Mouse (Mus musculus): Measurements from ENCODE around the gene Cacnb1. TPM values are rescaled to one million over a fixed set of nuclear protein-coding genes. Genes with fewer than 3 reads are reported as not detected.

Gene Cacnb1
- polyA plus RNA-seq (2012; fragmentation: generic; extraction: Trizol) = 163 TPM

DNA sequence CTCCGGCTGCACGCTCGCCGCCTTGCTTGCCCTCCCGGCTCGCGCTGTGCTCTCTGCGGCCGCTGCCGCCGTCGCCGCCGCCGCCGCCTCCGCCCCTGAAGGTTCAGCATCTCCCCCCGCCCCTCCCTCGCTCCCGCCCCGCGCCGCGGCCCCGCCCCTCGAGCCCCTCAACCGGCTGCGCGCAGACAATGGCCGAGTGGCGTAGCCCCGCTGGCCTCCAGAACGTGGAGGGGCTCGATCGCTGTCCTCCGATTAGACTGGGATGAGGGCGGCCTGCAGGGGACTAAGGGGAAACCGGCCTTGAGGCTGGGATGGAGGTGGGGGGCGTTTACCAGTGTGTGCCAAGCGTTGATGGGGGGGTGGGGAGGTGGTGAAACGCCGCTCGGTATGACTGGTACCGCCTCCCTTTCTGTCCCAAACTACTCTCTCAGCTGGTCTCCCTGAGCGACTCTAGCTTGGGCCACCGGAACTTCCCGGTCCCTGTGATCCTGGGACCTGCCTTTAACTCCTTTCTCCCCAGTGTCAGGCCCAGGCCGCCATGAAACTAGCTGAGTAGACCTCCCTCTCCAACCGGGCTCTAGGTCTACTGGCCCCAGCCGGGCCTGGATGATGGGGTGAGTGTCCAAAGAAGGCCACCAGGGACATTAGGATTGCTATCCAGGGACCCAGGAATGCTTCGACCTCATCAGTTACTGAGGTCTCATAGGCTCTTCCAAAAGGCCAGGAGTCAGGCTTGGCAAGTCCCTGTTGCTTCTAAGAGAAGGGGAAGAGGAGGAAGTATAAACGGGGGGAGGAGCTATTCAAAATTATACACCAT lies at the start of gene Cacnb1:
TSS of gene Cacnb1 (minus strand) at position 480 of the 817 bp plus-strand sequence.
- H3ac ChIP-seq (ENCODE audit: control insufficient read depth, insufficient read length) = peak within 1 kb of the TSS; percentile 60
- H3K27me3 ChIP-seq (ENCODE audit: control insufficient read depth, insufficient read depth, insufficient read length) = no peaks in the 10 kb centered on the region
- H3K36me3 ChIP-seq (ENCODE audit: control insufficient read depth, insufficient read depth) = peaks cover 13% of the 10 kb centered on the region
- TF ChIP-seq MAX (IDR thresholded peaks at IDR 0.05; ENCODE audit: low read depth) (no peak), POLR2A (IDR thresholded peaks at IDR 0.05; ENCODE audit: insufficient read length, low read depth) (peak; percentile 91), POLR2AphosphoS2 (IDR thresholded peaks at IDR 0.05; ENCODE audit: insufficient read length, low read depth) (peak; percentile 93)
- H3K4me3 ChIP-seq = peak within 1 kb of the TSS; percentile 96
- H3K79me2 ChIP-seq (ENCODE audit: control insufficient read depth, insufficient read depth) = peaks cover 25% of the 10 kb centered on the region
- peak within 1 kb of the TSS; percentile 91 for H3K4me2 ChIP-seq (ENCODE audit: low read depth)

DNA sequence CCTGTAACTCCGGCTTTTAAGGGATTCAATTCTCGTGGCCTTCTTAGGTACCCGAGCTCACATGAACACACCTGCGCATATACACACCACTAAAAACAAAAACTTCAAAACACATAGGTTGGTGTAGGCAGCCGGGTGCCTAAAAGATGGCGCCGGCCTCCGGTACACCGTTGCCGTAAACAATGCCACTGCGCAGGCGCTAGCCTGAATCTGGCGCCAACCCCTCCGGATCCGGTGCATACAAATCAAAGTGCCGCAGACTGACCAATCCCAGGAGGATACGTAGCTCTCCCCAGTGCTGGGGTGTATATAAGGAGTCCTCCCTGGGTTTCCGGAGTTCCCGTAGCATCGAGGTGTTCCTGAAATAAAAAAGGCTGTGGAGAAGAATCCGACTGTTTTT lies 44.4 kb upstream of the Cacnb1 start:
- H3K27me3 ChIP-seq (ENCODE audit: control insufficient read depth, insufficient read depth, insufficient read length) = no peaks in the 10 kb centered on the region
- no peaks in the 10 kb centered on the region for H3K79me2 ChIP-seq (ENCODE audit: control insufficient read depth, insufficient read depth)
- no peaks in the 10 kb centered on the region for H3K36me3 ChIP-seq (ENCODE audit: control insufficient read depth, insufficient read depth)
- no peak overlapping the region for H3K4me2 ChIP-seq (ENCODE audit: low read depth)
- no peak overlapping the region for H3K4me3 ChIP-seq
- no peak overlapping the region for H3ac ChIP-seq (ENCODE audit: control insufficient read depth, insufficient read length)
- TF ChIP-seq MYOD1 (IDR thresholded peaks at IDR 0.05; ENCODE audit: control insufficient read depth in 1 of 3, insufficient read length in 2 of 3, low read depth in 2 of 3) (no peak), REST (IDR thresholded peaks at IDR 0.05; ENCODE audit: insufficient read depth, insufficient read length) (no peak), TCF3 (IDR thresholded peaks at IDR 0.05; ENCODE audit: insufficient read length, low read depth) (no peak), E2F4 (IDR thresholded peaks at IDR 0.05; ENCODE audit: insufficient read depth) (no peak), TCF12 (IDR thresholded peaks at IDR 0.05; ENCODE audit: insufficient read depth, poor library complexity, severe bottlenecking) (no peak), POLR2A (IDR thresholded peaks at IDR 0.05; ENCODE audit: insufficient read length, low read depth) (no peak), POLR2AphosphoS2 (IDR thresholded peaks at IDR 0.05; ENCODE audit: insufficient read length, low read depth) (no peak), CEBPB (IDR thresholded peaks at IDR 0.05; ENCODE audit: insufficient read depth, poor library complexity, severe bottlenecking) (no peak)

DNA sequence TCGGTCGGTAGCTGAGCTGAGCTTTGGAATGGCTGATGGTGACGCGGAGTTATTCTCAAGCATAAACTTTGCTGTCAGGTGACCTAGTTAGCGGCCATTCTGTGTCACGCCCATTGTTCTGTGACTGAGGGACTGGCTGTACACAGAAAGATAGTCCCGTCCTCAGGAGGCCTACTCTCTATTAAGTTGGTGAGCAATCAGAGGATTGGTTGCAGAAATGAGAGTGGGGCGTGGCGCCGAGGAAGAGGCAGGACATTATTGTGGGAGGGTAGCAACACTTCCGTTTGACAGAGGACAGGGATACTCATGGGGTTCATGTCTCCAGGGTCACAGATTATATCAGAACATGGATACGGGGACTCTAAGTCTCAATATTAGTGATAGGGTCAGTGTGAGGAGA lies 43.4 kb upstream of the Cacnb1 start:
- no peak overlapping the region for H3K4me3 ChIP-seq
- no peaks in the 10 kb centered on the region for H3K36me3 ChIP-seq (ENCODE audit: control insufficient read depth, insufficient read depth)
- TF ChIP-seq REST (IDR thresholded peaks at IDR 0.05; ENCODE audit: insufficient read depth, insufficient read length) = no peak
- TF ChIP-seq SRF (IDR thresholded peaks at IDR 0.05; ENCODE audit: control insufficient read depth, insufficient read length, low read depth) = no peak
- TF ChIP-seq TCF12 (IDR thresholded peaks at IDR 0.05; ENCODE audit: insufficient read depth, poor library complexity, severe bottlenecking) = no peak
- TF ChIP-seq POLR2A (IDR thresholded peaks at IDR 0.05; ENCODE audit: insufficient read length, low read depth) = no peak
- no peak for TF ChIP-seq MAX (IDR thresholded peaks at IDR 0.05; ENCODE audit: low read depth)
- no peak for TF ChIP-seq MYOD1 (IDR thresholded peaks at IDR 0.05; ENCODE audit: control insufficient read depth in 1 of 3, insufficient read length in 2 of 3, low read depth in 2 of 3)
- TF ChIP-seq E2F4 (IDR thresholded peaks at IDR 0.05; ENCODE audit: insufficient read depth) = no peak
- TF ChIP-seq CEBPB (IDR thresholded peaks at IDR 0.05; ENCODE audit: insufficient read depth, poor library complexity, severe bottlenecking) = no peak
- TF ChIP-seq POLR2AphosphoS2 (IDR thresholded peaks at IDR 0.05; ENCODE audit: insufficient read length, low read depth) = no peak
- no peak for TF ChIP-seq USF1 (IDR thresholded peaks at IDR 0.05; ENCODE audit: low read depth)
- no peaks in the 10 kb centered on the region for H3K27me3 ChIP-seq (ENCODE audit: control insufficient read depth, insufficient read depth, insufficient read length)
- no peaks in the 10 kb centered on the region for H3K79me2 ChIP-seq (ENCODE audit: control insufficient read depth, insufficient read depth)
- no peak overlapping the region for H3ac ChIP-seq (ENCODE audit: control insufficient read depth, insufficient read length)
- no peak overlapping the region for H3K4me2 ChIP-seq (ENCODE audit: low read depth)

DNA sequence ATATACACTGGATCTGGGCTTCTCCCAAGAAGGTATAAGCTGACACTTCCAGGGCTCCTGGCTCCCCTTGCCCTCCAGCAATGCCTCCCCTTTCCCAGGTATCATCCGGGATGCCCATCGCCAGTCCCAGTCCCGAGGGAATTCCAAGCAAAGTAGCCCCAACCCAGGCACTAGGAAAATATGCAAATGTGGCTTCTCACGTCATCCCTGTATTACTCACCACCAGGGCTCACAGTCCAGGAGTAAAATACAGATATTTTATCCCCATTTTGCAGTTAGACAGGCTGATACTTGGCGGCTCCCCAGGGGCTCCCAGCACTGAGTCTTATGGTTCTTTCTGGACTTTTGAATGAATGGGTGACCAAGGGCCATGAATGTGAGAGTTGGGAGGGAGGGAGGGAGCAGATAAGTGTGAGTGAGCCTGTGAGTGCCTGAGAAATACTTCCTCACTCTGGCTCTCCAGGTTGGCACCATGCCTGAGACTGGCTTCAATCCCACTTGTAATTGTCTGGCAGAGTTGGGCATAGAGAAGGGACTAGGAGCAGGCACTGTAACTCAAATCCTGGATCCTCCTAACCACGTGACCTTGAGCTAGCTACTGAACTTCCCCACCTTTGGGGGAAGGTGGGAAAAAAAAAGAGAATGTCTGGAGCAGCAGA lies 39.2 kb upstream of the Cacnb1 start:
- Histone ChIP-seq H3K27me3 (ENCODE audit: control insufficient read depth, insufficient read depth, insufficient read length) (no peaks in the 10 kb centered on the region), H3ac (ENCODE audit: control insufficient read depth, insufficient read length) (no peak overlapping the region), H3K4me3 (no peak overlapping the region), H3K79me2 (ENCODE audit: control insufficient read depth, insufficient read depth) (no peaks in the 10 kb centered on the region), H3K36me3 (ENCODE audit: control insufficient read depth, insufficient read depth) (no peaks in the 10 kb centered on the region), H3K4me2 (ENCODE audit: low read depth) (peak overlapping the region; percentile 50)
- peak; percentile 85 for TF ChIP-seq USF1 (IDR thresholded peaks at IDR 0.05; ENCODE audit: low read depth)
- TF ChIP-seq E2F4 (IDR thresholded peaks at IDR 0.05; ENCODE audit: insufficient read depth) = no peak

DNA sequence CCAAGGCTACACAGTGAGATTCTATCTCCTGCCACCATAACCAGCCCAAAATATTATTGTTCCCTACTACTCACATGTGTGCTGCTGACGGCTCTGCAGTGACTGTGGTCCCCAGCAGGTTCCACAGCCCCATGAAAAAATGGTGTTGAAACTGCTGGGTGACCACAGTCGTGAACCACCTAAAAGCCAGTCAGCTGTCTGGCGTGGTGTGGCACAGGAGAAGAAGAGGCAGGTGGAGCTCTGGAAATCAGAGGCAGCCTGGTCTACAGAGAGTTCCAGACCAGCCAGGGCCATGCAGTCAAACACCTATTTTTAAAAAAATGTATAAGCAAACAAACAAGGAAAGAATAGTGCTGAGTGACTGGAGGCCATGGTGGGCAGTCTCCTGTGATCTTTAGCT lies 38.6 kb upstream of the Cacnb1 start:
- H3K36me3 ChIP-seq (ENCODE audit: control insufficient read depth, insufficient read depth) = no peaks in the 10 kb centered on the region
- TF ChIP-seq SRF (IDR thresholded peaks at IDR 0.05; ENCODE audit: control insufficient read depth, insufficient read length, low read depth) (no peak), MAX (IDR thresholded peaks at IDR 0.05; ENCODE audit: low read depth) (no peak), E2F4 (IDR thresholded peaks at IDR 0.05; ENCODE audit: insufficient read depth) (no peak), USF1 (IDR thresholded peaks at IDR 0.05; ENCODE audit: low read depth) (no peak), MYOD1 (IDR thresholded peaks at IDR 0.05; ENCODE audit: control insufficient read depth in 1 of 3, insufficient read length in 2 of 3, low read depth in 2 of 3) (peak in 2 of 3 experiments; percentile 36 to 66), REST (IDR thresholded peaks at IDR 0.05; ENCODE audit: insufficient read depth, insufficient read length) (no peak), POLR2A (IDR thresholded peaks at IDR 0.05; ENCODE audit: insufficient read length, low read depth) (no peak), MYOG (IDR thresholded peaks at IDR 0.05; ENCODE audit: control insufficient read depth in 1 of 3, insufficient read depth in 1 of 3, insufficient read length in 2 of 3, low read depth in 2 of 3) (peak; percentile 26 to 90 (median 66)), TCF12 (IDR thresholded peaks at IDR 0.05; ENCODE audit: insufficient read depth, poor library complexity, severe bottlenecking) (peak; percentile 50), POLR2AphosphoS2 (IDR thresholded peaks at IDR 0.05; ENCODE audit: insufficient read length, low read depth) (no peak), TCF3 (IDR thresholded peaks at IDR 0.05; ENCODE audit: insufficient read length, low read depth) (peak; percentile 8), CEBPB (IDR thresholded peaks at IDR 0.05; ENCODE audit: insufficient read depth, poor library complexity, severe bottlenecking) (no peak)
- no peaks in the 10 kb centered on the region for H3K27me3 ChIP-seq (ENCODE audit: control insufficient read depth, insufficient read depth, insufficient read length)
- peak overlapping the region; percentile 50 for H3K4me2 ChIP-seq (ENCODE audit: low read depth)
- no peak overlapping the region for H3ac ChIP-seq (ENCODE audit: control insufficient read depth, insufficient read length)
- no peak overlapping the region for H3K4me3 ChIP-seq
- no peaks in the 10 kb centered on the region for H3K79me2 ChIP-seq (ENCODE audit: control insufficient read depth, insufficient read depth)
